Mouse (Mus musculus): ENCODE measurements around the gene Slc31a1. TPM values are rescaled to one million over a fixed set of nuclear protein-coding genes. Genes with fewer than 3 reads are reported as not detected.

Slc31a1 gene
- polyA plus RNA-seq, 1 experiment from 2014 or later = 51.7 TPM

GRCm38 (mm10) chr4:62367586-62367985, 7.1 kb downstream of the Slc31a1 start:
- H3K27me3 ChIP-seq = no peaks in the 10 kb centered on the region
- H3K36me3 ChIP-seq = no peaks in the 10 kb centered on the region
- H3K4me1 ChIP-seq = 0 out of 2 replicates have a peak, but pooled peaks cover 3% of the 10 kb centered on the region
- WGBS = 79% methylated on average over 6 of the region's 6 CpGs
- H3K9ac ChIP-seq = no peak overlapping the region
- no peak for ATAC-seq (ENCODE audit: borderline replicate concordance, extremely low read depth, low FRiP score, low TSS enrichment)
- H3K9me3 ChIP-seq = no peaks in the 10 kb centered on the region
- H3K4me3 ChIP-seq = no peak overlapping the region
- no peak overlapping the region for H3K4me2 ChIP-seq
- no peak overlapping the region for H3K27ac ChIP-seq

GRCm38 (mm10) chr4:62369091-62369490, 8.6 kb downstream of the Slc31a1 start:
- H3K27me3 ChIP-seq = no peaks in the 10 kb centered on the region
- no peak overlapping the region for H3K9ac ChIP-seq
- WGBS = 56% methylated on average over 3 of the region's 3 CpGs
- H3K4me1 ChIP-seq = 0 out of 2 replicates have a peak, but pooled peaks cover 3% of the 10 kb centered on the region
- no peak for ATAC-seq (ENCODE audit: borderline replicate concordance, extremely low read depth, low FRiP score, low TSS enrichment)
- no peak overlapping the region for H3K27ac ChIP-seq
- no peak overlapping the region for H3K4me3 ChIP-seq
- H3K9me3 ChIP-seq = no peaks in the 10 kb centered on the region
- H3K4me2 ChIP-seq = no peak overlapping the region
- H3K36me3 ChIP-seq = no peaks in the 10 kb centered on the region

- Histone ChIP-seq H3K4me2 (no peak overlapping the region), H3K36me3 (no peaks in the 10 kb centered on the region), H3K27ac (no peak overlapping the region), H3K4me3 (no peak overlapping the region), H3K27me3 (no peaks in the 10 kb centered on the region), H3K9ac (no peak overlapping the region), H3K9me3 (no peaks in the 10 kb centered on the region), H3K4me1 (0 out of 2 replicates have a peak, but pooled peaks cover 3% of the 10 kb centered on the region)
- no peak for ATAC-seq (ENCODE audit: borderline replicate concordance, extremely low read depth, low FRiP score, low TSS enrichment)
- 25% methylated on average over 1 of the region's 1 CpGs for WGBS
Measured at GRCm38 (mm10) chr4:62372410-62372809, 11.9 kb downstream of the Slc31a1 start.

DNA sequence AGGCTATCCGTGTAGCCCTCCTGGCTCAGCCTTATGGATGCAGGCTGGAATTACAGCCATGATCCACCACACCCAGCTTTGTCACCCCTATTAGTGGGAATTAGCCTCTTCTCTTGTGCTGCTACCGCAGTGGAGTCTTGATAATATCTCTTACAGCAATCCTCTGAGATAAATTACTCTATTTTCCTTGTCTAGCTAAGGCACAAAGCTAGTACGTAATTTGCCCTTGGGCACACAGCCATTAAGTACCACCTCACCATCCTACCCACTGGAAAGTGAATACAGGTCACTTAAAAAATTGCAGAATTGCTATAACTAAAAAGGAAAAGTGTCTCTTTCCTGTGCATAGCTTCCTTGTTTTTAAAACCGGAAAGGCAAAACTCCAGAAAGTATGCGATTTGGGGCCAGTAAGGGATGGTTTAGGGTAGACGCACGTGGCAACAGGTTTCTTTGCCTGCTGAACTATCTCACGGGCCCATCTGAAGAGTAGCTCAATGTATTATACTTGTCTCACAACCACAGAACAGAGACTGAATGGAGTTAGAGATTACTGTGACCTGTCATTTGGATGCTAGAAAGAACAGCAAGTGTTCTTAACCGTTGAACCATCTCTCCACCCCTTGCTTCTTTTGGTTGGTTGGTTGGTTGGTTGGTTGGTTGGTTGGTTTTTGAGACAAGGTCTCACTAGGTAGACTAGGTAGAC, 12.4 kb downstream of the Slc31a1 start:
- 84% methylated on average over 9 of the region's 9 CpGs for WGBS
- Histone ChIP-seq H3K4me2 (no peak overlapping the region), H3K9ac (no peak overlapping the region), H3K4me1 (0 out of 2 replicates have a peak, but pooled peaks cover 3% of the 10 kb centered on the region), H3K4me3 (no peak overlapping the region), H3K9me3 (no peaks in the 10 kb centered on the region), H3K27ac (no peak overlapping the region), H3K27me3 (no peaks in the 10 kb centered on the region), H3K36me3 (no peaks in the 10 kb centered on the region)
- no peak for ATAC-seq (ENCODE audit: borderline replicate concordance, extremely low read depth, low FRiP score, low TSS enrichment)

DNA sequence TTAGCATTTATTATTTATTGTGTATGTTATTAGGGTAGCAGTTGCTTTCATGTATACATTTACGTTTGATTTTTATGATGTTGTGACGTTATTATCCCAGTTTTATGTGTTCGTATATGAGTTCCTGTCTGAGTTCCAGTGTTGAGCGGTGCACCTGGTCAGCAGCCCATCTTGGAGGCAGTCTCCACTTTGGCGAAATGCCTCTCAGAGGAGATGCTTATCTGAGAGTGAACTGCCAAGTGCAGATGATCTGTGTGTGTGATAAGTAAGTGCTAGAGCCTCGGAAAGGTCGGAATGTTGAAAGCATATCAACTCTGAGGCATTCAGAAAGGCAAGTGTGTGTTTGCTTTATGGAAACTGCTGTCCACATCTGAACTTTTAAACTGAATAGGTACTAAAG, 13.1 kb downstream of the Slc31a1 start:
- Histone ChIP-seq H3K27me3 (no peaks in the 10 kb centered on the region), H3K4me2 (no peak overlapping the region), H3K36me3 (no peaks in the 10 kb centered on the region), H3K4me1 (0 out of 2 replicates have a peak, but pooled peaks cover 3% of the 10 kb centered on the region), H3K9me3 (no peaks in the 10 kb centered on the region), H3K27ac (no peak overlapping the region), H3K9ac (no peak overlapping the region), H3K4me3 (no peak overlapping the region)
- WGBS = 39% methylated on average over 7 of the region's 7 CpGs
- no peak for ATAC-seq (ENCODE audit: borderline replicate concordance, extremely low read depth, low FRiP score, low TSS enrichment)

GRCm38 (mm10) chr4:62374342-62374741, 13.8 kb downstream of the Slc31a1 start:
- no peak for ATAC-seq (ENCODE audit: borderline replicate concordance, extremely low read depth, low FRiP score, low TSS enrichment)
- no peaks in the 10 kb centered on the region for H3K9me3 ChIP-seq
- 55% methylated on average over 4 of the region's 4 CpGs for WGBS
- no peaks in the 10 kb centered on the region for H3K36me3 ChIP-seq
- 0 out of 2 replicates have a peak, but pooled peaks cover 3% of the 10 kb centered on the region for H3K4me1 ChIP-seq
- H3K27ac ChIP-seq = no peak overlapping the region
- H3K4me2 ChIP-seq = no peak overlapping the region
- H3K9ac ChIP-seq = no peak overlapping the region
- H3K27me3 ChIP-seq = no peaks in the 10 kb centered on the region
- H3K4me3 ChIP-seq = no peak overlapping the region

DNA sequence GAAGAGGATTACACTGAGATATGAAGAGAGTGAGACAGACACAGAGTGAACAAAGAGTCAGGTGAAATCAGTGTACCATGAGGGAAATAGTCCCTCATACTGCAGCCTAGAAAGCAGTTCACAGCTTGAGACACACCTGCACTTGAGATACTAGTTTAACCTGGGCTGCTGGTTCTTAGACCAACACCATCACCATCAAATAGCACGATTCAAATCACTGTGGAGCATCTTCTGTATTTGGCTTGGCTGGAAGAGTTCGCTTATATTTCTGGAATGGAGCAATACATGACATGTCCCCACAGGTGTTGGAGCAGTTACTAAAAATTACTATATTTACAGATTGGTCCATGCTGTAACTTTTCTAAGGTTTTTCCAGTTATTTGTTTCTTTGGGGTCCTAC, 15.6 kb downstream of the Slc31a1 start:
- no peaks in the 10 kb centered on the region for H3K27me3 ChIP-seq
- no peak overlapping the region for H3K4me2 ChIP-seq
- 88% methylated on average over 2 of the region's 2 CpGs for WGBS
- H3K4me3 ChIP-seq = no peak overlapping the region
- no peaks in the 10 kb centered on the region for H3K4me1 ChIP-seq
- H3K9me3 ChIP-seq = no peaks in the 10 kb centered on the region
- no peaks in the 10 kb centered on the region for H3K36me3 ChIP-seq
- H3K9ac ChIP-seq = no peak overlapping the region
- no peak for ATAC-seq (ENCODE audit: borderline replicate concordance, extremely low read depth, low FRiP score, low TSS enrichment)
- H3K27ac ChIP-seq = no peak overlapping the region

DNA sequence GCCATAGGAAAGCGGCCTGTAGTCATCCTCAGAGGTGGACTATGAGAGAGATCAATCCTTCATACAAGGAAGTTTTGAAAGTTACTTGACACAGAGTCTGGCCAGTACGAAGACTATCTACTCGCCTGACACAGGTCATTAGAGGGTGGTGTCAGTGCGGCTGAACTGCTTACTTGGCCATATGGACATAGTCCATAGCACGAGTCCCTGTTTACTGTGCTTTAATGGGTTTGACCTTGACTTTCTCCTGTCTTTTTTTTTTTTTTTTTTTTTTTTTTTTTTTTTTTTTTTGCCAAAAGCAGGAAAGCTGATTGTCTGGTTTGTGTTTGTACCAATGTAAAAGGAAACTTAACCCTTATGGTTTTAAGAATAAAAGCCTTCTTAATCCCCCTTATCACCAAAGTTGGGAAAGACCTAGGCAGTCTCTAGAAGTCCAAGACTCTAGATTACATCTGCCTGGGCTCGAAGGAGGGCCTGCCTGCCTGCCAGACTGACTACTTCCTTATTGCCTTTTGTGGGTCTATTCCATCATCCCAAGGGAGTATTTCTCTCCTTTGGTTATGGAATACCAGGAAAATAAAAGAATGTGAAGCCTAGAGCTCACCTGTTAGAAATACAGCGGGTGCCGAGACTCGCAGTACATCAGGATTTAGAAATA, 19.3 kb downstream of the Slc31a1 start:
- no peak overlapping the region for H3K27ac ChIP-seq
- WGBS = 74% methylated on average over 9 of the region's 9 CpGs

DNA sequence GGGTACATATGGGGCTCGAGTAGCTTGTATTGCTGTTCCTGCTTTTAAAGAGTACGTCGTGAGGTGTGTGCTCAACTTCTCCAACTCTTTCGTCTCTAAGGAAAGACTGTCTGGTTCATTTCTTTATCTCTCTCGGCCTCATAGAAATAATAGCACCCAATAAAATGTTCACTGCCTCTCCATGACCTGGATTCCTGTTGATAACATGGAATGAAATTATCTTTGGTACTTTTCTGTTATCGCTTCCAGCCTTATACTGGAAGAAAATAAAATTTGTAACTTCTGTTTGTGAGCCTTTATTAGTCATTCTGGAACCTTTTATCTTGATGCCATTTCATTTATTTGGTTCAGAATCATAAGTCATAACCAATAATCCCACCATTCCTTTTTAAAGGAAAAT, 22.7 kb downstream of the Slc31a1 start:
- H3K27me3 ChIP-seq = no peaks in the 10 kb centered on the region
- ATAC-seq (ENCODE audit: borderline replicate concordance, extremely low read depth, low FRiP score, low TSS enrichment) = no peak
- H3K9ac ChIP-seq = no peak overlapping the region
- no peaks in the 10 kb centered on the region for H3K4me1 ChIP-seq
- H3K27ac ChIP-seq = no peak overlapping the region
- H3K9me3 ChIP-seq = no peaks in the 10 kb centered on the region
- WGBS = 80% methylated on average over 6 of the region's 6 CpGs
- H3K4me3 ChIP-seq = no peak overlapping the region
- no peaks in the 10 kb centered on the region; the same call in none of the 2 replicates for H3K36me3 ChIP-seq
- H3K4me2 ChIP-seq = no peak overlapping the region

More for the DNA sequence above, 19.3 kb downstream of the Slc31a1 start:
- Histone ChIP-seq H3K36me3 (no peaks in the 10 kb centered on the region), H3K9me3 (no peaks in the 10 kb centered on the region), H3K9ac (no peak overlapping the region), H3K4me3 (no peak overlapping the region), H3K27me3 (no peaks in the 10 kb centered on the region), H3K4me1 (no peaks in the 10 kb centered on the region), H3K4me2 (no peak overlapping the region)
- no peak for ATAC-seq (ENCODE audit: borderline replicate concordance, extremely low read depth, low FRiP score, low TSS enrichment)

GRCm38 (mm10) chr4:62383752-62384151, 23.2 kb downstream of the Slc31a1 start:
- Histone ChIP-seq H3K9ac (no peak overlapping the region), H3K27me3 (no peaks in the 10 kb centered on the region), H3K9me3 (no peaks in the 10 kb centered on the region), H3K4me1 (no peaks in the 10 kb centered on the region), H3K27ac (no peak overlapping the region), H3K4me2 (no peak overlapping the region), H3K36me3 (peaks cover 5% of the 10 kb centered on the region), H3K4me3 (no peak overlapping the region)
- no peak for ATAC-seq (ENCODE audit: borderline replicate concordance, extremely low read depth, low FRiP score, low TSS enrichment)
- WGBS = 41% methylated on average over 7 of the region's 7 CpGs

- Histone ChIP-seq H3K4me2 (no peak overlapping the region), H3K9me3 (no peaks in the 10 kb centered on the region), H3K9ac (no peak overlapping the region), H3K4me1 (no peaks in the 10 kb centered on the region), H3K27ac (no peak overlapping the region), H3K36me3 (peaks cover 9% of the 10 kb centered on the region), H3K27me3 (no peaks in the 10 kb centered on the region), H3K4me3 (no peak overlapping the region)
- 68% methylated on average over 1 of the region's 1 CpGs for WGBS
- no peak for ATAC-seq (ENCODE audit: borderline replicate concordance, extremely low read depth, low FRiP score, low TSS enrichment)
Measured at GRCm38 (mm10) chr4:62384159-62384558, 23.6 kb downstream of the Slc31a1 start.

GRCm38 (mm10) chr4:62385439-62385838, 24.9 kb downstream of the Slc31a1 start:
- Histone ChIP-seq H3K27me3 (no peaks in the 10 kb centered on the region), H3K9me3 (no peaks in the 10 kb centered on the region), H3K9ac (no peak overlapping the region), H3K27ac (no peak overlapping the region), H3K36me3 (peaks cover 14% of the 10 kb centered on the region), H3K4me3 (no peak overlapping the region), H3K4me1 (no peaks in the 10 kb centered on the region), H3K4me2 (no peak overlapping the region)
- no peak for ATAC-seq (ENCODE audit: borderline replicate concordance, extremely low read depth, low FRiP score, low TSS enrichment)
- WGBS = 90% methylated on average over 7 of the region's 7 CpGs
